Mouse (Mus musculus) layer of hippocampus, adult 9-10 months (tissue): Measurements from ENCODE around the gene Rps6kb1.
"Not testable (repeated sequence)": the region's sequence is repeated elsewhere in the genome, so short reads cannot be mapped to it uniquely, and the experiment has no call there.

Experiments used
- DNase-seq: peaks from one replicate; pipeline ENCODE4 v3.0.0; 2022; ENCODE audit warnings: low spot score

Gene Rps6kb1

GRCm38 (mm10) chr11:86540476-86540845 is 4.1 kb downstream of the Rps6kb1 start:
- DNase-seq, result no peak

- no peak for DNase-seq
Measured at GRCm38 (mm10) chr11:86539716-86540475, 4.7 kb downstream of the Rps6kb1 start.

GRCm38 (mm10) chr11:86538786-86539185 is 5.8 kb downstream of the Rps6kb1 start:
- no peak for DNase-seq

GRCm38 (mm10) chr11:86534201-86534910 is 10.2 kb downstream of the Rps6kb1 start:
- no peak for DNase-seq

GRCm38 (mm10) chr11:86533302-86533701 is 11.3 kb downstream of the Rps6kb1 start:
- DNase-seq, result not testable (repeated sequence)

- no peak for DNase-seq
Measured at GRCm38 (mm10) chr11:86532834-86533233, 11.8 kb downstream of the Rps6kb1 start.

- DNase-seq, result no peak
Measured at GRCm38 (mm10) chr11:86527528-86527927, 17.1 kb downstream of the Rps6kb1 start.

- no peak for DNase-seq
Measured at GRCm38 (mm10) chr11:86519751-86520150, 24.9 kb downstream of the Rps6kb1 start.

- no peak for DNase-seq
Measured at GRCm38 (mm10) chr11:86517229-86517628, 27.4 kb downstream of the Rps6kb1 start.

- DNase-seq, result no peak
Measured at GRCm38 (mm10) chr11:86516620-86517019, 28.0 kb downstream of the Rps6kb1 start.

GRCm38 (mm10) chr11:86507991-86508390 is 36.6 kb downstream of the Rps6kb1 start:
- no peak for DNase-seq

GRCm38 (mm10) chr11:86507334-86507733 is 37.3 kb downstream of the Rps6kb1 start:
- no peak for DNase-seq

- no peak for DNase-seq
Measured at GRCm38 (mm10) chr11:86503121-86503520, 41.5 kb downstream of the Rps6kb1 start.

- no peak for DNase-seq
Measured at GRCm38 (mm10) chr11:86500795-86501194, 43.8 kb downstream of the Rps6kb1 start.

GRCm38 (mm10) chr11:86497908-86498307 is 46.7 kb downstream of the Rps6kb1 start:
- no peak for DNase-seq

GRCm38 (mm10) chr11:86497356-86497755 is 47.2 kb downstream of the Rps6kb1 start:
- no peak for DNase-seq

GRCm38 (mm10) chr11:86490782-86491181 is 53.8 kb downstream of the Rps6kb1 start:
- no peak for DNase-seq

GRCm38 (mm10) chr11:86484910-86485510 is 59.6 kb downstream of the Rps6kb1 start:
- peak; percentile 13 for DNase-seq

- DNase-seq, result peak; percentile 86
Measured at GRCm38 (mm10) chr11:86484101-86484868, 60.3 kb downstream of the Rps6kb1 start, which contains the start of gene Rnft1. Gene Rnft1, plus strand, starts transcription at chr11:86484657.

- DNase-seq, result no peak
Measured at GRCm38 (mm10) chr11:86473576-86473975, 71.0 kb downstream of the Rps6kb1 start.

GRCm38 (mm10) chr11:86472771-86473171 is 71.8 kb downstream of the Rps6kb1 start:
- DNase-seq, result no peak

GRCm38 (mm10) chr11:86471785-86472184 is 72.8 kb downstream of the Rps6kb1 start:
- no peak for DNase-seq
